Mouse (Mus musculus): ENCODE measurements at regions not wholly inside any gene's neighbourhood (a gene's known extent, or its start where the extent isn't known, plus 50 kb on each side); places are given as distances from the start of the nearest gene placed in this dataset.

GRCm38 (mm10) chr6:31082613-31083470, 124.0 kb upstream of the Klf14 start:
- peak; percentile 17 for DNase-seq (ENCODE audit: low spot score)

GRCm38 (mm10) chr6:31083701-31084100, 124.8 kb upstream of the Klf14 start:
- DNase-seq (ENCODE audit: low spot score) = no peak

- DNase-seq (ENCODE audit: low spot score) = no peak
Observed at GRCm38 (mm10) chr6:31085063-31085759, 126.3 kb upstream of the Klf14 start.

GRCm38 (mm10) chr6:31085760-31086108, 126.9 kb upstream of the Klf14 start:
- no peak for DNase-seq (ENCODE audit: low spot score)

- DNase-seq (ENCODE audit: low spot score) = no peak
Observed at GRCm38 (mm10) chr6:31086283-31086682, 127.4 kb upstream of the Klf14 start.

- no peak for DNase-seq (ENCODE audit: low spot score)
Observed at GRCm38 (mm10) chr6:31086798-31087360, 128.0 kb upstream of the Klf14 start.

- DNase-seq (ENCODE audit: low spot score) = no peak
Observed at GRCm38 (mm10) chr6:31087511-31087910, 128.6 kb upstream of the Klf14 start.

GRCm38 (mm10) chr6:31088147-31088972, 129.5 kb upstream of the Klf14 start:
- DNase-seq (ENCODE audit: low spot score) = no peak

GRCm38 (mm10) chr6:31088973-31089368, 130.1 kb upstream of the Klf14 start:
- no peak for DNase-seq (ENCODE audit: low spot score)

- no peak for DNase-seq (ENCODE audit: low spot score)
Observed at GRCm38 (mm10) chr6:31090288-31090687, 131.4 kb upstream of the Klf14 start.

- no peak for DNase-seq (ENCODE audit: low spot score)
Observed at GRCm38 (mm10) chr6:31090791-31091190, 131.9 kb upstream of the Klf14 start.

- no peak for DNase-seq (ENCODE audit: low spot score)
Observed at GRCm38 (mm10) chr6:31092324-31092723, 133.4 kb upstream of the Klf14 start.

GRCm38 (mm10) chr6:31092760-31093159, 133.9 kb upstream of the Klf14 start:
- DNase-seq (ENCODE audit: low spot score) = no peak

- DNase-seq (ENCODE audit: low spot score) = no peak
Observed at GRCm38 (mm10) chr6:31095943-31096714, 137.3 kb upstream of the Klf14 start.

GRCm38 (mm10) chr6:31096787-31097186, 137.9 kb upstream of the Klf14 start:
- DNase-seq (ENCODE audit: low spot score) = no peak

- no peak for DNase-seq (ENCODE audit: low spot score)
Observed at GRCm38 (mm10) chr6:31097254-31097653, 138.4 kb upstream of the Klf14 start.

- no peak for DNase-seq (ENCODE audit: low spot score)
Observed at GRCm38 (mm10) chr6:31098106-31098505, 139.2 kb upstream of the Klf14 start.

GRCm38 (mm10) chr6:31100084-31100579, 141.3 kb upstream of the Klf14 start:
- no peak for DNase-seq (ENCODE audit: low spot score)

- no peak for DNase-seq (ENCODE audit: low spot score)
Observed at GRCm38 (mm10) chr6:31100749-31101148, 141.9 kb upstream of the Klf14 start.

- no peak for DNase-seq (ENCODE audit: low spot score)
Observed at GRCm38 (mm10) chr6:31106144-31106836, 147.4 kb upstream of the Klf14 start.

Data from layer of hippocampus, adult 11-12 months (tissue).